Mouse (Mus musculus) limb, embryonic 14.5 days (tissue): Measurements from ENCODE around the gene Trpv2. TPM values are rescaled to one million over a fixed set of nuclear protein-coding genes. Genes with fewer than 3 reads are reported as not detected.

Experiments used
- ATAC-seq: fragments of 200-750 bp; cut with Nextera tagmentation; 2 replicates; pipeline ENCODE4 v1.8.0; 2017; ENCODE audit warnings: low read depth, moderate number of reproducible peaks, moderate TSS enrichment; ENCODE audit not compliant: low FRiP score
- DNase-seq: peaks from one replicate; pipeline ENCODE4 v3.0.0-alpha.2; 2015; ENCODE audit warnings: low spot score
- H3K27ac ChIP-seq: fragments of 300-500 bp; sonication (generic); replicated peaks from 2 replicates; pipeline ENCODE4 v1.5.1; 2014; ENCODE audit warnings: low read depth, mild to moderate bottlenecking, low read length, moderate library complexity, mixed read lengths
- H3K27me3 ChIP-seq: fragments of 300-500 bp; sonication (generic); 2 replicates; pipeline ENCODE4 v1.6.1; 2014; ENCODE audit warnings: low read length, mixed read lengths; ENCODE audit not compliant: control insufficient read depth, insufficient read depth
- H3K36me3 ChIP-seq: fragments of 300-500 bp; sonication (generic); 2 replicates; pipeline ENCODE4 v1.6.1; 2014; ENCODE audit warnings: mild to moderate bottlenecking, low read length, moderate library complexity, mixed read lengths; ENCODE audit not compliant: control insufficient read depth, insufficient read depth
- H3K4me1 ChIP-seq: fragments of 300-500 bp; sonication (generic); 2 replicates; pipeline ENCODE4 v1.6.1; 2014; ENCODE audit warnings: antibody characterized with exemption, low read length, mixed read lengths; ENCODE audit not compliant: control insufficient read depth, insufficient read depth
- H3K4me2 ChIP-seq: fragments of 300-500 bp; sonication (generic); replicated peaks from 2 replicates; pipeline ENCODE4 v1.6.1; 2014; ENCODE audit warnings: low read depth, mild to moderate bottlenecking, low read length, moderate library complexity; ENCODE audit not compliant: severe bottlenecking
- H3K4me3 ChIP-seq: fragments of 300-500 bp; sonication (generic); replicated peaks from 2 replicates; pipeline ENCODE4 v1.5.1; 2014; ENCODE audit warnings: low read length
- H3K9ac ChIP-seq: fragments of 300-500 bp; sonication (generic); 2 replicates; pipeline ENCODE4 v1.6.1; 2014; ENCODE audit warnings: mild to moderate bottlenecking, low read depth, low read length, moderate library complexity; ENCODE audit not compliant: severe bottlenecking
- H3K9me3 ChIP-seq: fragments of 300-500 bp; sonication (generic); 2 replicates; pipeline ENCODE4 v1.6.1; 2016; ENCODE audit warnings: low read length; ENCODE audit not compliant: control insufficient read depth
- POLR2A ChIP-seq: fragments of 200-500 bp; IDR thresholded peaks from 2 replicates; pipeline ENCODE4 v1.8.0; 2012; ENCODE audit warnings: inconsistent platforms, mild to moderate bottlenecking, moderate library complexity, borderline replicate concordance; ENCODE audit not compliant: insufficient read depth, insufficient read length; ENCODE audit errors: extremely low read depth
- WGBS: fragments of 180-500 bp; shearing (Covaris S2); extraction: QIAGEN DNeasy Blood & Tissue Kit; methylation state at CpG from one replicate; pipeline ENCODE4 v1.1.7; 2014; 5-methylcytosine and 5-hydroxymethylcytosine counted together
- polyA plus RNA-seq, 2 experiments: library from polyadenylated mRNA; depleted of rRNA in 1 of 2; stranded (reverse) in 1 of 2; unstranded in 1 of 2; fragments of >200 nt; fragmentation: Nextera tagmentation in 1 of 2; extraction: Ambion mirVana in 1 of 2; gene quantifications; 2 replicates each; pipeline versions ENCODE4 v1.2.1 to v1.2.3; 2012 to 2014

The Trpv2 gene
- polyA plus RNA-seq, 2 experiments = 2.7 to 2.9 TPM

- Histone ChIP-seq H3K4me2 (no peak overlapping the region), H3K9me3 (no peaks in the 10 kb centered on the region), H3K4me1 (peaks cover 32% of the 10 kb centered on the region), H3K27ac (no peak overlapping the region), H3K4me3 (no peak overlapping the region), H3K36me3 (no peaks in the 10 kb centered on the region; the same call in 1 of the 2 replicates), H3K27me3 (no peaks in the 10 kb centered on the region), H3K9ac (no peak overlapping the region)
- 82% methylated on average over 5 of the region's 5 CpGs for WGBS
- DNase-seq = no peak
- ATAC-seq = no peak
- TF ChIP-seq POLR2A = no peak
Observed at GRCm38 (mm10) chr11:62637401-62637800, 63.1 kb downstream of the Trpv2 start.

- H3K27ac ChIP-seq = no peak overlapping the region
- TF ChIP-seq POLR2A = no peak
- H3K36me3 ChIP-seq = no peaks in the 10 kb centered on the region; the same call in 1 of the 2 replicates
- 85% methylated on average over 6 of the region's 6 CpGs for WGBS
- DNase-seq = no peak
- H3K4me3 ChIP-seq = no peak overlapping the region
- H3K4me2 ChIP-seq = no peak overlapping the region
- H3K9me3 ChIP-seq = no peaks in the 10 kb centered on the region
- no peaks in the 10 kb centered on the region for H3K27me3 ChIP-seq
- no peak for ATAC-seq
- peaks cover 36% of the 10 kb centered on the region for H3K4me1 ChIP-seq
- H3K9ac ChIP-seq = no peak overlapping the region
Observed at GRCm38 (mm10) chr11:62637806-62638205, 63.5 kb downstream of the Trpv2 start.

GRCm38 (mm10) chr11:62638402-62638801, 64.1 kb downstream of the Trpv2 start:
- no peak overlapping the region for H3K9ac ChIP-seq
- H3K27me3 ChIP-seq = no peaks in the 10 kb centered on the region
- no peak overlapping the region for H3K4me2 ChIP-seq
- no peak for TF ChIP-seq POLR2A
- DNase-seq (no peak), ATAC-seq (no peak)
- no peaks in the 10 kb centered on the region; the same call in 1 of the 2 replicates for H3K36me3 ChIP-seq
- peaks cover 42% of the 10 kb centered on the region for H3K4me1 ChIP-seq
- H3K9me3 ChIP-seq = no peaks in the 10 kb centered on the region
- no peak overlapping the region for H3K27ac ChIP-seq
- 74% methylated on average over 4 of the region's 4 CpGs for WGBS
- no peak overlapping the region for H3K4me3 ChIP-seq

GRCm38 (mm10) chr11:62640378-62640777, 66.1 kb downstream of the Trpv2 start:
- no peaks in the 10 kb centered on the region for H3K9me3 ChIP-seq
- 72% methylated on average over 3 of the region's 3 CpGs for WGBS
- H3K4me2 ChIP-seq = no peak overlapping the region
- H3K36me3 ChIP-seq = no peaks in the 10 kb centered on the region; the same call in 1 of the 2 replicates
- ATAC-seq (no peak), DNase-seq (no peak)
- H3K4me3 ChIP-seq = no peak overlapping the region
- H3K27ac ChIP-seq = no peak overlapping the region
- no peak overlapping the region for H3K9ac ChIP-seq
- H3K4me1 ChIP-seq = peaks cover 53% of the 10 kb centered on the region
- H3K27me3 ChIP-seq = no peaks in the 10 kb centered on the region
- no peak for TF ChIP-seq POLR2A

GRCm38 (mm10) chr11:62642023-62642844, 67.9 kb downstream of the Trpv2 start:
- 48% methylated on average over 11 of the region's 11 CpGs for WGBS
- Histone ChIP-seq H3K4me2 (no peak overlapping the region), H3K27me3 (no peaks in the 10 kb centered on the region), H3K4me3 (no peak overlapping the region), H3K4me1 (peaks cover 59% of the 10 kb centered on the region), H3K9me3 (no peaks in the 10 kb centered on the region), H3K9ac (no peak overlapping the region), H3K36me3 (no peaks in the 10 kb centered on the region; the same call in 1 of the 2 replicates), H3K27ac (no peak overlapping the region)
- DNase-seq = no peak
- no peak for TF ChIP-seq POLR2A
- ATAC-seq = no peak
